ENCODE assay signal across 8 mouse cellular contexts in genomic region chr5:9162088-9162487, GRCm38 (mm10). TPM values are rescaled to one million over a fixed set of nuclear protein-coding genes. Genes with fewer than 3 reads are reported as not detected.
DNase-seq lines count a peak whose midpoint lies in the region; ATAC-seq and TF ChIP-seq lines count a peak whose summit lies in the region.

No protein-coding gene starts in this region.

- peak; percentile 94 for DNase-seq in heart, adult 11 months
- DNase-seq in heart, adult 8-10 months (ENCODE audit: low spot score), result no peak
- DNase-seq in ES-CJ7 (ENCODE audit: low read depth, low spot score), result peak; percentile 32
- DNase-seq in embryo, embryonic 9.5 days (ENCODE audit: extremely low spot score), result peak; percentile 43
- DNase-seq in liver, embryonic 13.5 days, result peak; percentile 1
- no peak for DNase-seq in adrenal gland, adult 2 months

- H3K36me3 ChIP-seq in hindbrain, embryonic 12.5 days, result no peaks in the 10 kb centered on the region
- no peaks in the 10 kb centered on the region for H3K36me3 ChIP-seq in liver, embryonic 13.5 days

- TF ChIP-seq POLR2A in olfactory bulb, adult 2 months (IDR thresholded peaks at IDR 0.05; ENCODE audit: insufficient read depth, low read depth, low read length), result no peak

- H3K4me3 ChIP-seq in hindbrain, embryonic 12.5 days, result peak overlapping the region; percentile 97
- H3K4me3 ChIP-seq in liver, embryonic 13.5 days (replicated peaks), result peak overlapping the region; percentile 98
- peak overlapping the region; percentile 87 for H3K4me3 ChIP-seq in olfactory bulb, adult 2 months (ENCODE audit: insufficient read depth, low read depth, low read length)

- ATAC-seq in hindbrain, embryonic 12.5 days (ENCODE audit: low FRiP score), result peak; percentile 44
- ATAC-seq in liver, embryonic 13.5 days (ENCODE audit: low read depth), result no peak; the same call in 1 of the 2 replicates

- peak overlapping the region; percentile 74 for H3K9ac ChIP-seq in hindbrain, embryonic 12.5 days
- peak overlapping the region; percentile 79 for H3K9ac ChIP-seq in liver, embryonic 13.5 days

- no peak for TF ChIP-seq CTCF in olfactory bulb, adult 2 months (IDR thresholded peaks at IDR 0.05; ENCODE audit: insufficient read depth, low read depth, low read length)

- peak overlapping the region; percentile 100 for H3K27ac ChIP-seq in hindbrain, embryonic 12.5 days
- H3K27ac ChIP-seq in liver, embryonic 13.5 days, result peak overlapping the region; percentile 75
- peak overlapping the region; percentile 66 for H3K27ac ChIP-seq in olfactory bulb, adult 2 months (ENCODE audit: insufficient read depth, low read depth, low read length)

- WGBS in hindbrain, embryonic 12.5 days, result 18% methylated on average over 7 of the region's 7 CpGs
- 6% methylated on average over 7 of the region's 7 CpGs for WGBS in liver, embryonic 13.5 days (ENCODE audit: insufficient replicate concordance)
- WGBS in olfactory bulb, adult 2 months, result 13% methylated on average over 7 of the region's 7 CpGs

- no peaks in the 10 kb centered on the region for H3K27me3 ChIP-seq in hindbrain, embryonic 12.5 days
- H3K27me3 ChIP-seq in liver, embryonic 13.5 days, result no peaks in the 10 kb centered on the region

- H3K4me1 ChIP-seq in hindbrain, embryonic 12.5 days, result peaks cover 12% of the 10 kb centered on the region
- peaks cover 26% of the 10 kb centered on the region for H3K4me1 ChIP-seq in liver, embryonic 13.5 days (replicated peaks)
- H3K4me1 ChIP-seq in olfactory bulb, adult 2 months (ENCODE audit: control insufficient read depth, insufficient read depth, low read length), result peaks cover 3% of the 10 kb centered on the region

- H3K4me2 ChIP-seq in hindbrain, embryonic 12.5 days (replicated peaks), result peak overlapping the region; percentile 76
- H3K4me2 ChIP-seq in liver, embryonic 13.5 days, result peak overlapping the region; percentile 89

- no peaks in the 10 kb centered on the region for H3K9me3 ChIP-seq in hindbrain, embryonic 12.5 days (replicated peaks)
- no peaks in the 10 kb centered on the region for H3K9me3 ChIP-seq in liver, embryonic 13.5 days (replicated peaks)

RNA-seq across cellular contexts. Expression of gene Dmtf1, which starts 0.5 kb away (rescaled TPM):
- 10 to 100 TPM; 10.7 to 13.0 (median 11.3) TPM for total RNA-seq in heart, adult 8-10 months (2022)
- polyA plus RNA-seq in hindbrain, embryonic 12.5 days (2016; fragmentation: Nextera tagmentation; extraction: Ambion mirVana), result 71.0 and 79.5 TPM in 2 replicates
- polyA plus RNA-seq in liver, embryonic 13.5 days (2015; fragmentation: Nextera tagmentation; extraction: Ambion mirVana), result 11.4 and 13.8 TPM in 2 replicates
- polyA plus RNA-seq in olfactory bulb, adult 2 months (2012; ENCODE audit: insufficient read depth, insufficient read length, low replicate concordance, missing spikeins), result not detected in 2 replicates
- 10 to 100 TPM; 25.7 to 31.9 TPM for total RNA-seq in adrenal gland, adult 2 months (2021)
- 3.1 and 3.3 TPM in 2 replicates for polyA plus RNA-seq in adrenal gland, adult 2 months (2012; rRNA removed)

Comparison
In these comparisons a context has a peak if more than half of its experiments do, and no peak if none do; other contexts are left out.
1. DNase-seq: peak in heart, adult 11 months (single experiment), ES-CJ7 (single experiment), embryo, embryonic 9.5 days (single experiment) and liver, embryonic 13.5 days (single experiment); none in heart, adult 8-10 months (single experiment) and adrenal gland, adult 2 months (single experiment).
2. Peak in every context shown above with its lines, with median percentiles within 50 percentile points of each other: H3K27ac ChIP-seq and H3K4me3 ChIP-seq.